Mouse (Mus musculus): ENCODE data around the gene Map4k3. TPM values are rescaled to one million over a fixed set of nuclear protein-coding genes. Genes with fewer than 3 reads are reported as not detected.

The Map4k3 gene
- polyA plus RNA-seq, 1 experiment from 2014 or later = 28.2 TPM

GRCm38 (mm10) chr17:80678190-80678589, 50.1 kb downstream of the Map4k3 start:
- DNase-seq (ENCODE audit: low spot score, missing footprints) (no peak), ATAC-seq (ENCODE audit: low FRiP score) (no peak)
- Histone ChIP-seq H3K4me1 (ENCODE audit: control insufficient read depth, insufficient read depth, low read length) (no peaks in the 10 kb centered on the region), H3K4me2 (no peak overlapping the region), H3K36me3 (ENCODE audit: control insufficient read depth, insufficient read depth, low read length) (no peaks in the 10 kb centered on the region), H3K4me3 (ENCODE audit: low read depth, low read length) (no peak overlapping the region), H3K27ac (ENCODE audit: low read depth, low read length) (no peak overlapping the region), H3K27me3 (ENCODE audit: control insufficient read depth, insufficient read depth, low read length) (no peaks in the 10 kb centered on the region), H3K9ac (ENCODE audit: low read length) (no peak overlapping the region), H3K9me3 (ENCODE audit: control insufficient read depth, low read length) (no peaks in the 10 kb centered on the region)
- 65% methylated on average over 6 of the region's 6 CpGs for WGBS

- H3K27me3 ChIP-seq (ENCODE audit: control insufficient read depth, insufficient read depth, low read length) = no peaks in the 10 kb centered on the region
- no peak overlapping the region for H3K4me3 ChIP-seq (ENCODE audit: low read depth, low read length)
- no peaks in the 10 kb centered on the region for H3K4me1 ChIP-seq (ENCODE audit: control insufficient read depth, insufficient read depth, low read length)
- ATAC-seq (ENCODE audit: low FRiP score) (no peak), DNase-seq (ENCODE audit: low spot score, missing footprints) (no peak)
- WGBS = 80% methylated on average over 11 of the region's 11 CpGs
- no peak overlapping the region for H3K9ac ChIP-seq (ENCODE audit: low read length)
- H3K27ac ChIP-seq (ENCODE audit: low read depth, low read length) = no peak overlapping the region
- H3K9me3 ChIP-seq (ENCODE audit: control insufficient read depth, low read length) = no peaks in the 10 kb centered on the region
- no peaks in the 10 kb centered on the region for H3K36me3 ChIP-seq (ENCODE audit: control insufficient read depth, insufficient read depth, low read length)
- no peak overlapping the region for H3K4me2 ChIP-seq
Observed at GRCm38 (mm10) chr17:80676859-80677535, 51.3 kb downstream of the Map4k3 start.

GRCm38 (mm10) chr17:80676211-80676610, 52.1 kb downstream of the Map4k3 start:
- Histone ChIP-seq H3K4me1 (ENCODE audit: control insufficient read depth, insufficient read depth, low read length) (no peaks in the 10 kb centered on the region), H3K9me3 (ENCODE audit: control insufficient read depth, low read length) (no peaks in the 10 kb centered on the region), H3K4me3 (ENCODE audit: low read depth, low read length) (no peak overlapping the region), H3K27ac (ENCODE audit: low read depth, low read length) (no peak overlapping the region), H3K9ac (ENCODE audit: low read length) (no peak overlapping the region), H3K4me2 (no peak overlapping the region), H3K36me3 (ENCODE audit: control insufficient read depth, insufficient read depth, low read length) (no peaks in the 10 kb centered on the region), H3K27me3 (ENCODE audit: control insufficient read depth, insufficient read depth, low read length) (no peaks in the 10 kb centered on the region)
- 66% methylated on average over 2 of the region's 2 CpGs for WGBS
- ATAC-seq (ENCODE audit: low FRiP score) = no peak
- DNase-seq (ENCODE audit: low spot score, missing footprints) = no peak

DNA sequence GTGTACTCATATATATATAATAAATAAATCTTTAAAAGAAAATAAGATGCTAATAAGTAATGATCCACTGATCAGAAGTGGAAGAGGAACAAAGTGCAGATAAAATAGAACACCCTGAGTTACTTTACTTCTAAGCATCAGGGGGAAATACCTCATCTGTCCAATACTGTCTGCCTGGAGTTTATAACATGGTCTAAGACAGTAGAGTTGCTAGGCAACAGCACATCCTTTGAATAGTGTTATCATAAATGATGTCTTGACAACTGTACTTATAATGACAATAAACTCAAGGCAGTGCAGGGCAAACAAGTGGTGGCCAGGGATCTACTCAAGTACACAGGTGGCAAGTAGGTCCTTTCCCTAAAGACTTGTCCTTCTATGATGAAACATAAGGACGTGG, 57.9 kb downstream of the Map4k3 start:
- Histone ChIP-seq H3K4me3 (ENCODE audit: low read depth, low read length) (no peak overlapping the region), H3K27ac (ENCODE audit: low read depth, low read length) (no peak overlapping the region), H3K36me3 (ENCODE audit: control insufficient read depth, insufficient read depth, low read length) (no peaks in the 10 kb centered on the region), H3K9ac (ENCODE audit: low read length) (no peak overlapping the region), H3K27me3 (ENCODE audit: control insufficient read depth, insufficient read depth, low read length) (no peaks in the 10 kb centered on the region), H3K9me3 (ENCODE audit: control insufficient read depth, low read length) (no peaks in the 10 kb centered on the region), H3K4me1 (ENCODE audit: control insufficient read depth, insufficient read depth, low read length) (no peaks in the 10 kb centered on the region), H3K4me2 (no peak overlapping the region)
- no peak for DNase-seq (ENCODE audit: low spot score, missing footprints)
- WGBS = 92% methylated on average over 1 of the region's 1 CpGs
- no peak for ATAC-seq (ENCODE audit: low FRiP score)

DNA sequence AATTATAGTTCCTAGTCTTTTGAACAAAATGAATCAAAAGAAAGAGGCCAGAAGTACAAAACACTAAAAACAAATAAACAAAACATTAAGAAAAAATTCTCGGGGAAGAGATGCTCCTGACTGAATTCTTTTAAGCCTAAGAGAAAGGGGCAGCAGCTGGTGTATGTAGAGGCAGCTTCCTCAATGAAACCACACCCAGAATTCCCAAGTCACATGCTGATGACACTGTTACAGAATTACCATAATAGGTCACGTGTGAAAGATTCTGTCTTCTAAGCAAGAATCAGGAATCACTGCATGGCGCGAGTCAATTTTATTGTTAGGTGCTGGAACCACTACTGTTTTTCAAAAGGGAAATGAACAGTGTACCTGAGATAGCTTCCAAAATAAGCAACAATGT, 64.7 kb downstream of the Map4k3 start:
- no peak for DNase-seq (ENCODE audit: low spot score, missing footprints)
- 82% methylated on average over 4 of the region's 4 CpGs for WGBS
- Histone ChIP-seq H3K4me3 (ENCODE audit: low read depth, low read length) (no peak overlapping the region), H3K9me3 (ENCODE audit: control insufficient read depth, low read length) (no peaks in the 10 kb centered on the region), H3K9ac (ENCODE audit: low read length) (no peak overlapping the region), H3K4me2 (no peak overlapping the region), H3K36me3 (ENCODE audit: control insufficient read depth, insufficient read depth, low read length) (no peaks in the 10 kb centered on the region), H3K27ac (ENCODE audit: low read depth, low read length) (no peak overlapping the region), H3K4me1 (ENCODE audit: control insufficient read depth, insufficient read depth, low read length) (peaks cover 3% of the 10 kb centered on the region; the same call in 1 of the 2 replicates), H3K27me3 (ENCODE audit: control insufficient read depth, insufficient read depth, low read length) (no peaks in the 10 kb centered on the region)
- no peak for ATAC-seq (ENCODE audit: low FRiP score)

- Histone ChIP-seq H3K27me3 (ENCODE audit: control insufficient read depth, insufficient read depth, low read length) (no peaks in the 10 kb centered on the region), H3K36me3 (ENCODE audit: control insufficient read depth, insufficient read depth, low read length) (no peaks in the 10 kb centered on the region), H3K4me2 (no peak overlapping the region), H3K4me3 (ENCODE audit: low read depth, low read length) (no peak overlapping the region), H3K9me3 (ENCODE audit: control insufficient read depth, low read length) (no peaks in the 10 kb centered on the region), H3K9ac (ENCODE audit: low read length) (no peak overlapping the region), H3K27ac (ENCODE audit: low read depth, low read length) (no peak overlapping the region), H3K4me1 (ENCODE audit: control insufficient read depth, insufficient read depth, low read length) (peaks cover 3% of the 10 kb centered on the region; the same call in 1 of the 2 replicates)
- WGBS = 90% methylated on average over 7 of the region's 7 CpGs
- no peak for ATAC-seq (ENCODE audit: low FRiP score)
- no peak for DNase-seq (ENCODE audit: low spot score, missing footprints)
Observed at GRCm38 (mm10) chr17:80662836-80663620, 65.3 kb downstream of the Map4k3 start.

DNA sequence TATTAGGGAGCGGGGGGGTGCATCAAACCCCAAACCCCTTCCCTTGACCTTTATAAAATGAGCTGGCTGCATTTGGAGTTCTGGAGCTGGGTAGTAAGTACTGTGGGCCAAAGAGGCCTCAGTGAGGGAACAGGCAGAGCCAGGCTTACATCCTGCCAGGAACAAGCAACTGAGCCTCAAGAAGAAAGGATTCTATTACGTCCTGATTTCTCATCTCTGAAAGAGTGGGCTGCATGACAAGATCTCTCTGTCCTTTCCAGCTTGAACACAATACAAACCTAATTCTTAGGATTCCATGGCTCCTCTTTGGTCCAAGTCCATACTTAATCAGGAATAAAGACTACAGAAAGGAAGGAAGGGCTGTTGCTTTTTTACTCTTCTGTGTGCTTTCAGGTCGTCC, 66.4 kb downstream of the Map4k3 start:
- Histone ChIP-seq H3K4me2 (no peak overlapping the region), H3K27ac (ENCODE audit: low read depth, low read length) (no peak overlapping the region), H3K4me1 (ENCODE audit: control insufficient read depth, insufficient read depth, low read length) (peaks cover 3% of the 10 kb centered on the region; the same call in 1 of the 2 replicates), H3K9ac (ENCODE audit: low read length) (no peak overlapping the region), H3K27me3 (ENCODE audit: control insufficient read depth, insufficient read depth, low read length) (no peaks in the 10 kb centered on the region), H3K36me3 (ENCODE audit: control insufficient read depth, insufficient read depth, low read length) (no peaks in the 10 kb centered on the region), H3K9me3 (ENCODE audit: control insufficient read depth, low read length) (no peaks in the 10 kb centered on the region), H3K4me3 (ENCODE audit: low read depth, low read length) (no peak overlapping the region)
- ATAC-seq (ENCODE audit: low FRiP score) (no peak), DNase-seq (ENCODE audit: low spot score, missing footprints) (no peak)
- WGBS = 85% methylated on average over 3 of the region's 3 CpGs

GRCm38 (mm10) chr17:80660707-80661380, 67.4 kb downstream of the Map4k3 start:
- H3K4me2 ChIP-seq = no peak overlapping the region
- H3K27me3 ChIP-seq (ENCODE audit: control insufficient read depth, insufficient read depth, low read length) = no peaks in the 10 kb centered on the region
- no peak overlapping the region for H3K9ac ChIP-seq (ENCODE audit: low read length)
- no peak overlapping the region for H3K27ac ChIP-seq (ENCODE audit: low read depth, low read length)
- ATAC-seq (ENCODE audit: low FRiP score) = peak; percentile 65
- no peak overlapping the region for H3K4me3 ChIP-seq (ENCODE audit: low read depth, low read length)
- WGBS = 85% methylated on average over 15 of the region's 15 CpGs
- no peaks in the 10 kb centered on the region for H3K9me3 ChIP-seq (ENCODE audit: control insufficient read depth, low read length)
- no peak for DNase-seq (ENCODE audit: low spot score, missing footprints)
- H3K4me1 ChIP-seq (ENCODE audit: control insufficient read depth, insufficient read depth, low read length) = peaks cover 3% of the 10 kb centered on the region; the same call in 1 of the 2 replicates
- H3K36me3 ChIP-seq (ENCODE audit: control insufficient read depth, insufficient read depth, low read length) = no peaks in the 10 kb centered on the region

- no peak overlapping the region for H3K9ac ChIP-seq (ENCODE audit: low read length)
- H3K4me1 ChIP-seq (ENCODE audit: control insufficient read depth, insufficient read depth, low read length) = peaks cover 3% of the 10 kb centered on the region; the same call in 1 of the 2 replicates
- H3K4me3 ChIP-seq (ENCODE audit: low read depth, low read length) = no peak overlapping the region
- no peak overlapping the region for H3K27ac ChIP-seq (ENCODE audit: low read depth, low read length)
- no peak overlapping the region for H3K4me2 ChIP-seq
- ATAC-seq (ENCODE audit: low FRiP score) (peak; percentile 67), DNase-seq (ENCODE audit: low spot score, missing footprints) (no peak)
- H3K27me3 ChIP-seq (ENCODE audit: control insufficient read depth, insufficient read depth, low read length) = no peaks in the 10 kb centered on the region
- H3K9me3 ChIP-seq (ENCODE audit: control insufficient read depth, low read length) = no peaks in the 10 kb centered on the region
- WGBS = 75% methylated on average over 2 of the region's 2 CpGs
- H3K36me3 ChIP-seq (ENCODE audit: control insufficient read depth, insufficient read depth, low read length) = no peaks in the 10 kb centered on the region
Observed at GRCm38 (mm10) chr17:80660234-80660633, 68.1 kb downstream of the Map4k3 start.
